7 mouse cellular contexts compared by ENCODE assay signal in the genomic region with DNA sequence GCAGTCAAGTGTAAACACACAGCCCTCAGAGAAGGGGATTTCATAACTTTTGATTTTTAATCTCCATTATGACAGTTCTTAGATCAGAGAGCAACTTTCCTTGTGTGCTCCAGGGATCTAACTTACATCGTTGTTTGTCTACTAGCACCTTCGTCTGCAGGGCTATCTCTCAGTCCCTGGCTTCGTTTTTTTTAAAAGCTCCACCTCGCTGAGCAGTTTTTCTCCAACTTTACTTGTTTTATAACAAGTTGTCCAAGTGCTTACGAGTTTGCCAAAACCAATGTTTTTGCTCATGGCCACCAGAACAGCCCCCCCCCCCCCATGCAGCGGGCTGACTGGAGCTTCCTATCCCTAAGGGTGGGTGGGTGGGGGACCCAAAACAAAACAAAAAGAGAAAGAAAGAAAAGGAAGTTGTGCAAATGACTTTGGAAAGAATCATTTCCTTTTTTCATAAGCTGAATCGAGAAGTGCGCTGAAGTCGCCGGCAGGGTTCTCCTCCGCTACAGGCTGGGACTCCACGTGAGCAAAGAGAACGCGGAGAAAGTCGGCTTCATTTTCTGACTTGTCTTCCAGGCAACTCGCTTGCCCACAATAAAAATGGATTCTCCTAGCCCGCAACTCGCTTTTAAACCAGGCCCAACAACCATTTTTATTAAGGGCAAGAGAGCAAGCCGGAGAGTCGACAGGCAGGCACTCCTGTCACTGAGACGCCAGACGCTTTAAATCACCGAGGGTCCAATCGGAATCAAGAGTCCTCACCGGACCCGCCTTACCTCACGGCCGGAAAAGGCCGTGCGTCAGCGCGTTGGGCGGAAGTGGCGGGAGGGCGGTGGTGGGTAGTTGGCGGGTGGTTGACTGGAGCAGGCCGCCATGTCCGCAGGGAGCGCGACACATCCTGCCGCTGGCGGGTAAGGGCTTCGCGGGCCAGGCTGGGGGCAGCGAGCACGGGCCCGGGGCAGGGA. TPM values are rescaled to one million over a fixed set of nuclear protein-coding genes. Genes with fewer than 3 reads are reported as not detected.
DNase-seq lines count a peak whose midpoint lies in the region; ATAC-seq lines count a peak whose summit lies in the region.

A gene (plus strand): TSS at position 824 of the 962 bp plus-strand sequence.

- H3K9ac ChIP-seq in embryonic facial prominence, embryonic 12.5 days = peak within 1 kb of the TSS; percentile 97
- peak within 1 kb of the TSS; percentile 98 for H3K9ac ChIP-seq in limb, embryonic 11.5 days (ENCODE audit: low read length)
- peak within 1 kb of the TSS; percentile 94 for H3K9ac ChIP-seq in midbrain, embryonic 14.5 days (replicated peaks; ENCODE audit: low read length)

- no peaks in the 10 kb centered on the region for H3K27me3 ChIP-seq in embryonic facial prominence, embryonic 12.5 days
- H3K27me3 ChIP-seq in limb, embryonic 11.5 days (ENCODE audit: control insufficient read depth, insufficient read depth, low read length) = no peaks in the 10 kb centered on the region
- H3K27me3 ChIP-seq in midbrain, embryonic 14.5 days (ENCODE audit: control insufficient read depth, insufficient read depth, low read length) = no peaks in the 10 kb centered on the region

- H3K36me3 ChIP-seq in embryonic facial prominence, embryonic 12.5 days = peaks cover 22% of the 10 kb centered on the region
- peaks cover 5% of the 10 kb centered on the region; the same call in 1 of the 2 replicates for H3K36me3 ChIP-seq in limb, embryonic 11.5 days (ENCODE audit: control insufficient read depth, insufficient read depth, low read length)
- peaks cover 25% of the 10 kb centered on the region for H3K36me3 ChIP-seq in midbrain, embryonic 14.5 days (ENCODE audit: control insufficient read depth, insufficient read depth, low read length)

- peak; percentile 98 for ATAC-seq in embryonic facial prominence, embryonic 12.5 days (ENCODE audit: insufficient number of reproducible peaks, insufficient read depth, low FRiP score, low TSS enrichment)
- peak; percentile 98 for ATAC-seq in limb, embryonic 11.5 days (ENCODE audit: insufficient number of reproducible peaks, low FRiP score, low TSS enrichment, low read depth)
- ATAC-seq in midbrain, embryonic 14.5 days (ENCODE audit: low FRiP score, low TSS enrichment) = peak; percentile 99

- H3K27ac ChIP-seq in embryonic facial prominence, embryonic 12.5 days = peak within 1 kb of the TSS; percentile 99
- peak within 1 kb of the TSS; percentile 85 for H3K27ac ChIP-seq in limb, embryonic 11.5 days (replicated peaks; ENCODE audit: low read depth, low read length)
- peak within 1 kb of the TSS; percentile 97 for H3K27ac ChIP-seq in midbrain, embryonic 14.5 days (replicated peaks; ENCODE audit: low read depth, low read length)

- H3K4me1 ChIP-seq in embryonic facial prominence, embryonic 12.5 days = peaks cover 17% of the 10 kb centered on the region
- H3K4me1 ChIP-seq in limb, embryonic 11.5 days (ENCODE audit: control insufficient read depth, insufficient read depth, low read length) = peaks cover 5% of the 10 kb centered on the region; the same call in 1 of the 2 replicates
- peaks cover 17% of the 10 kb centered on the region for H3K4me1 ChIP-seq in midbrain, embryonic 14.5 days (ENCODE audit: control insufficient read depth, insufficient read depth, low read length)

- 2% methylated on average over 47 of the region's 47 CpGs for WGBS in embryonic facial prominence, embryonic 12.5 days
- WGBS in limb, embryonic 11.5 days = 1% methylated on average over 47 of the region's 47 CpGs
- 1% methylated on average over 47 of the region's 47 CpGs for WGBS in midbrain, embryonic 14.5 days

- peak within 1 kb of the TSS; percentile 98 for H3K4me3 ChIP-seq in embryonic facial prominence, embryonic 12.5 days
- peak within 1 kb of the TSS; percentile 99 for H3K4me3 ChIP-seq in limb, embryonic 11.5 days (ENCODE audit: low read depth, low read length)
- H3K4me3 ChIP-seq in midbrain, embryonic 14.5 days (replicated peaks; ENCODE audit: low read depth, low read length) = peak within 1 kb of the TSS; percentile 95

- H3K4me2 ChIP-seq in embryonic facial prominence, embryonic 12.5 days (replicated peaks) = peak within 1 kb of the TSS; percentile 90
- peak within 1 kb of the TSS; percentile 67 for H3K4me2 ChIP-seq in limb, embryonic 11.5 days (ENCODE audit: low read depth, severe bottlenecking)
- peak within 1 kb of the TSS; percentile 67 for H3K4me2 ChIP-seq in midbrain, embryonic 14.5 days (ENCODE audit: low read length)

- peak; percentile 95 for DNase-seq in adrenal gland, postnatal 25 days
- peak; percentile 100 for DNase-seq in heart, adult 11 months
- DNase-seq in kidney, adult 18-20 months = peak; percentile 97
- DNase-seq in limb, embryonic 11.5 days (ENCODE audit: low spot score) = peak; percentile 97
- DNase-seq in midbrain, embryonic 14.5 days = peak; percentile 98
- DNase-seq in spleen, adult 18-20 months = peak; percentile 90 to 94

- no peaks in the 10 kb centered on the region for H3K9me3 ChIP-seq in embryonic facial prominence, embryonic 12.5 days
- H3K9me3 ChIP-seq in limb, embryonic 11.5 days (ENCODE audit: control insufficient read depth, low read length) = no peaks in the 10 kb centered on the region
- H3K9me3 ChIP-seq in midbrain, embryonic 14.5 days (ENCODE audit: control insufficient read depth, low read length) = no peaks in the 10 kb centered on the region

RNA-seq across cellular contexts. Expression of the gene that starts here (rescaled TPM):
- total RNA-seq in adrenal gland, postnatal 25 days (2021) = 64.9 and 69.4 TPM in 2 replicates
- 116 and 117 TPM in 2 replicates for polyA plus RNA-seq in embryonic facial prominence, embryonic 12.5 days (2016; fragmentation: Nextera tagmentation; extraction: Ambion mirVana)
- polyA plus RNA-seq in limb, embryonic 11.5 days (2014; fragmentation: Nextera tagmentation; extraction: Ambion mirVana) = 110 and 122 TPM in 2 replicates
- polyA plus RNA-seq in midbrain, embryonic 14.5 days (2014; fragmentation: Nextera tagmentation; extraction: Ambion mirVana) = 68.2 and 91.0 TPM in 2 replicates

Comparison
In these comparisons a context has a peak if more than half of its experiments do, and no peak if none do; other contexts are left out.
1. Peak in every context shown above with its lines: DNase-seq, ATAC-seq, H3K4me3 ChIP-seq and H3K27ac ChIP-seq.